In genomic region chr10:41380466-41380865, GRCm38 (mm10) we compare ENCODE assay signal across 26 mouse cellular contexts.
DNase-seq lines count a peak whose midpoint lies in the region; ATAC-seq and TF ChIP-seq lines count a peak whose summit lies in the region.
"Had no signal": no experiment of that assay in that cellular context is flagged by ENCODE, and none has a peak within 500 bp of the region (broad histone marks: within the 10 kb centered on the region; RNA-seq: fewer than 3 reads in every experiment).

No protein-coding gene starts in this region.

- H3K27ac ChIP-seq in testis, adult 2 months (ENCODE audit: control insufficient read depth, insufficient read depth, low read depth, low read length): no peak overlapping the region
- no peak overlapping the region for H3K27ac ChIP-seq in ES-Bruce4 (ENCODE audit: insufficient read depth, low read length)
- H3K27ac ChIP-seq: forebrain, embryonic 13.5 days; heart, embryonic 10.5 days; hindbrain, embryonic 13.5 days; limb, embryonic 13.5 days; midbrain, embryonic 13.5 days; stomach, embryonic 15.5 days had no signal

- TF ChIP-seq EP300 in ES-Bruce4 (IDR thresholded peaks at IDR 0.05; ENCODE audit: insufficient read depth, low read depth, low read length): no peak

- H3K4me1 ChIP-seq in testis, adult 2 months (ENCODE audit: control insufficient read depth, insufficient read depth, low read length): peaks cover 10% of the 10 kb centered on the region
- no peaks in the 10 kb centered on the region for H3K4me1 ChIP-seq in ES-Bruce4 (ENCODE audit: control insufficient read depth, insufficient read depth, low read length)
- H3K4me1 ChIP-seq: forebrain, embryonic 13.5 days; heart, embryonic 10.5 days; hindbrain, embryonic 13.5 days; limb, embryonic 13.5 days; midbrain, embryonic 13.5 days; stomach, embryonic 15.5 days had no signal

- no peaks in the 10 kb centered on the region for H3K36me3 ChIP-seq in testis, adult 2 months (ENCODE audit: control insufficient read depth, insufficient read depth, low read length)
- no peaks in the 10 kb centered on the region for H3K36me3 ChIP-seq in ES-Bruce4 (ENCODE audit: control insufficient read depth, insufficient read depth, low read length, poor library complexity, severe bottlenecking)
- H3K36me3 ChIP-seq: heart, embryonic 10.5 days; hindbrain, embryonic 13.5 days; limb, embryonic 13.5 days; midbrain, embryonic 13.5 days; stomach, embryonic 15.5 days had no signal

- no peak for ATAC-seq in CD4-positive, CD25-positive, alpha-beta regulatory T cell, adult 4 months
- ATAC-seq: forebrain, embryonic 13.5 days; intestine, postnatal 0 days; lung, postnatal 0 days; midbrain, embryonic 13.5 days had no signal

- TF ChIP-seq CTCF in testis, adult 2 months (IDR thresholded peaks at IDR 0.05; ENCODE audit: control insufficient read depth, insufficient read depth, insufficient replicate concordance, low read depth, low read length): peak; percentile 45; the same call in 1 of the 2 replicates
- TF ChIP-seq CTCF in ES-Bruce4 (IDR thresholded peaks at IDR 0.05; ENCODE audit: low read depth, low read length): peak; percentile 48

- peak overlapping the region; percentile 2; the same call in 1 of the 2 replicates for H3K4me3 ChIP-seq in testis, adult 2 months (ENCODE audit: control insufficient read depth, low read depth, low read length)
- H3K4me3 ChIP-seq in ES-Bruce4 (ENCODE audit: low read depth, low read length): no peak overlapping the region
- H3K4me3 ChIP-seq: forebrain, embryonic 13.5 days; heart, embryonic 10.5 days; hindbrain, embryonic 13.5 days; limb, embryonic 13.5 days; midbrain, embryonic 13.5 days; stomach, embryonic 15.5 days had no signal

- no peaks in the 10 kb centered on the region for H3K9me3 ChIP-seq in ES-Bruce4 (replicated peaks; ENCODE audit: control insufficient read depth, insufficient read depth, low read length, poor library complexity, severe bottlenecking)
- H3K9me3 ChIP-seq: forebrain, embryonic 13.5 days; heart, embryonic 10.5 days; hindbrain, embryonic 13.5 days; limb, embryonic 13.5 days; midbrain, embryonic 13.5 days; stomach, embryonic 15.5 days had no signal

- no peak overlapping the region for H3K9ac ChIP-seq in ES-Bruce4 (ENCODE audit: low read depth, poor library complexity, severe bottlenecking)
- H3K9ac ChIP-seq: forebrain, embryonic 13.5 days; hindbrain, embryonic 13.5 days; limb, embryonic 13.5 days; midbrain, embryonic 13.5 days; stomach, embryonic 15.5 days had no signal

- DNase-seq in CD4-positive, CD25-positive, alpha-beta regulatory T cell, adult 2 months (ENCODE audit: low read depth, low spot score): peak; percentile 13
- DNase-seq in testis, postnatal 10 days (ENCODE audit: low spot score): no peak
- DNase-seq in WW6 (ENCODE audit: low read depth, low spot score): peak; percentile 45
- DNase-seq in kidney, postnatal 25 days: no peak
- DNase-seq in Muller cell, postnatal 12 days (ENCODE audit: inconsistent ontology term): no peak
- DNase-seq: adrenal gland, postnatal 10 days; cerebellum, adult 8-10 months; cerebellum, postnatal 25 days; gastrocnemius, postnatal 14 days; heart, postnatal 36 days; kidney, postnatal 14 days; lung, adult 18-20 months; lung, postnatal 4 days; retina, postnatal 1 day; right cerebral cortex, postnatal 14 days had no signal

- no peak for TF ChIP-seq POLR2A in testis, adult 2 months (IDR thresholded peaks at IDR 0.05; ENCODE audit: control insufficient read depth, low read depth, low read length)
- TF ChIP-seq POLR2A in ES-Bruce4 (IDR thresholded peaks at IDR 0.05; ENCODE audit: insufficient read depth, low read length): no peak

- H3K27me3 ChIP-seq in testis, adult 2 months (ENCODE audit: control insufficient read depth, insufficient read depth, low read length): no peaks in the 10 kb centered on the region
- no peaks in the 10 kb centered on the region for H3K27me3 ChIP-seq in ES-Bruce4 (ENCODE audit: control insufficient read depth, insufficient read depth, low read length, poor library complexity, severe bottlenecking)
- H3K27me3 ChIP-seq: forebrain, embryonic 13.5 days; hindbrain, embryonic 13.5 days; limb, embryonic 13.5 days; midbrain, embryonic 13.5 days; stomach, embryonic 15.5 days had no signal

Comparison
In these comparisons a context has a peak if more than half of its experiments do, and no peak if none do; other contexts are left out.
1. DNase-seq: peak in CD4-positive, CD25-positive, alpha-beta regulatory T cell, adult 2 months (single experiment) and WW6 (single experiment); none in testis, postnatal 10 days (single experiment), kidney, postnatal 25 days (0 of 2) and Muller cell, postnatal 12 days (single experiment).